8 mouse cellular contexts compared by ENCODE assay signal in the genomic region with DNA sequence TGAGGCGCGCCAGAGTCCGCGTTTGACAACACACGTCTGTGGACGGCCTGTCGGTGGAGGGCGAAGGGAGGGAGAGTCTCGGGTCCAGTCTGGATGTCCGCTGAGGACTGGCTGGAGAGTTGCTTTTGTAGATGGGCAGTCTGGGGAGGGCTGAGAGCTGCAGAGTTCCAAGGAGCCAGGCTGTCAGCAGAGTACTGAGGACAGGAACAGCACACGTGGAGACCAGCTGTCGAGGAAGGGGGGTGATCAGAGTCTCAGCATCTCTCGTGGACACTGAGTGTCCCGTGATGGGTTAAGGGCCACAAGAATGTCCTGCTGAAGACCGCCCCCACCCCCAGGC. TPM values are rescaled to one million over a fixed set of nuclear protein-coding genes. Genes with fewer than 3 reads are reported as not detected.
DNase-seq lines count a peak whose midpoint lies in the region; ATAC-seq and TF ChIP-seq lines count a peak whose summit lies in the region.

No protein-coding gene starts in this region.

- no peak for DNase-seq in cerebellum, adult 2 months
- no peak for DNase-seq in cerebellum, postnatal 10 days
- peak; percentile 72 for DNase-seq in 3T3-L1 (ENCODE audit: low read depth, low spot score)
- DNase-seq in telencephalon, adult 2 months (ENCODE audit: low read depth, low spot score) = peak; percentile 9
- no peak for DNase-seq in retina, embryonic 14.5 days (ENCODE audit: low spot score)
- DNase-seq in right cerebral cortex, postnatal 14 days = no peak

- 2% methylated on average over 15 of the region's 15 CpGs for WGBS in cerebellum, adult 2 months
- 3% methylated on average over 15 of the region's 15 CpGs for WGBS in forebrain, embryonic 13.5 days
- 8% methylated on average over 15 of the region's 15 CpGs for WGBS in liver, embryonic 15.5 days (ENCODE audit: insufficient replicate concordance)

- no peak overlapping the region for H3K27ac ChIP-seq in cerebellum, adult 2 months (ENCODE audit: insufficient read depth, low read length)
- H3K27ac ChIP-seq in forebrain, embryonic 13.5 days = peak overlapping the region; percentile 60
- peak overlapping the region; percentile 55 for H3K27ac ChIP-seq in liver, embryonic 15.5 days (replicated peaks)

- peaks cover 12% of the 10 kb centered on the region for H3K36me3 ChIP-seq in forebrain, embryonic 13.5 days (ENCODE audit: poor library complexity, severe bottlenecking)
- peaks cover 24% of the 10 kb centered on the region for H3K36me3 ChIP-seq in liver, embryonic 15.5 days (replicated peaks)

- H3K9me3 ChIP-seq in forebrain, embryonic 13.5 days (replicated peaks) = no peaks in the 10 kb centered on the region
- H3K9me3 ChIP-seq in liver, embryonic 15.5 days (replicated peaks) = no peaks in the 10 kb centered on the region

- peak; percentile 67 for ATAC-seq in forebrain, embryonic 13.5 days
- peak; percentile 11 for ATAC-seq in liver, embryonic 15.5 days (ENCODE audit: insufficient read depth)

- peaks cover 5% of the 10 kb centered on the region; the same call in 1 of the 2 replicates for H3K4me1 ChIP-seq in cerebellum, adult 2 months (ENCODE audit: control insufficient read depth, insufficient read depth, low read length)
- H3K4me1 ChIP-seq in forebrain, embryonic 13.5 days = peaks cover 16% of the 10 kb centered on the region
- peaks cover 34% of the 10 kb centered on the region for H3K4me1 ChIP-seq in liver, embryonic 15.5 days (replicated peaks)

- TF ChIP-seq CTCF in cerebellum, adult 2 months (IDR thresholded peaks at IDR 0.05; ENCODE audit: borderline replicate concordance, insufficient read depth, low read depth, low read length) = no peak

- H3K27me3 ChIP-seq in cerebellum, adult 2 months (ENCODE audit: control insufficient read depth, insufficient read depth, low read length) = no peaks in the 10 kb centered on the region
- H3K27me3 ChIP-seq in forebrain, embryonic 13.5 days = no peaks in the 10 kb centered on the region
- H3K27me3 ChIP-seq in liver, embryonic 15.5 days = peaks cover 8% of the 10 kb centered on the region; the same call in 1 of the 2 replicates

- H3K9ac ChIP-seq in forebrain, embryonic 13.5 days = peak overlapping the region; percentile 87
- H3K9ac ChIP-seq in liver, embryonic 15.5 days = peak overlapping the region; percentile 71

- no peak for TF ChIP-seq POLR2A in cerebellum, adult 2 months (IDR thresholded peaks at IDR 0.05; ENCODE audit: borderline replicate concordance, insufficient read depth, low read length)

- H3K4me3 ChIP-seq in cerebellum, adult 2 months (replicated peaks; ENCODE audit: insufficient read depth, low read depth, low read length) = peak overlapping the region; percentile 59
- H3K4me3 ChIP-seq in forebrain, embryonic 13.5 days = peak overlapping the region; percentile 69
- H3K4me3 ChIP-seq in liver, embryonic 15.5 days (replicated peaks) = peak overlapping the region; percentile 68

- H3K4me2 ChIP-seq in forebrain, embryonic 13.5 days = peak overlapping the region; percentile 91
- peak overlapping the region; percentile 99 for H3K4me2 ChIP-seq in liver, embryonic 15.5 days

RNA-seq across cellular contexts. Expression of gene Farp2, which starts 0.4 kb away (rescaled TPM):
- polyA plus RNA-seq in cerebellum, adult 2 months (2012; rRNA removed) = 5.7 and 6.3 TPM in 2 replicates
- 2.7 and 3.5 TPM in 2 replicates for polyA plus RNA-seq in forebrain, embryonic 13.5 days (2015; fragmentation: Nextera tagmentation; extraction: Ambion mirVana)
- 1.2 and 1.6 TPM in 2 replicates for polyA plus RNA-seq in liver, embryonic 15.5 days (2015; fragmentation: Nextera tagmentation; extraction: Ambion mirVana)

RNA-seq across cellular contexts. Expression of gene Hdlbp, which starts 33.7 kb away (rescaled TPM):
- 105 and 111 TPM in 2 replicates for polyA plus RNA-seq in cerebellum, adult 2 months (2012; rRNA removed)
- 82.5 and 97.8 TPM in 2 replicates for polyA plus RNA-seq in forebrain, embryonic 13.5 days (2015; fragmentation: Nextera tagmentation; extraction: Ambion mirVana)
- 69.2 and 73.6 TPM in 2 replicates for polyA plus RNA-seq in liver, embryonic 15.5 days (2015; fragmentation: Nextera tagmentation; extraction: Ambion mirVana)

Comparison
In these comparisons a context has a peak if more than half of its experiments do, and no peak if none do; other contexts are left out.
1. DNase-seq: peak in 3T3-L1 (single experiment) and telencephalon, adult 2 months (single experiment); none in cerebellum, adult 2 months (0 of 2), cerebellum, postnatal 10 days (0 of 2), retina, embryonic 14.5 days (single experiment) and right cerebral cortex, postnatal 14 days (single experiment).
2. Peak in every context shown above with its lines, with median percentiles within 50 percentile points of each other: H3K4me3 ChIP-seq.